Mouse (Mus musculus) bone marrow macrophage, adult 2 months (primary cell): ENCODE measurements around the gene Rhox7a. TPM values are rescaled to one million over a fixed set of nuclear protein-coding genes. Genes with fewer than 3 reads are reported as not detected.
"Not testable (repeated sequence)": the region's sequence is repeated elsewhere in the genome, so short reads cannot be mapped to it uniquely, and the experiment has no call there.

Experiments used
- H3K27ac ChIP-seq: 2 replicates; pipeline ENCODE4 v1.5.1; 2012; ENCODE audit warnings: low read depth, low read length; ENCODE audit not compliant: insufficient read depth
- H3K4me1 ChIP-seq: 2 replicates; pipeline ENCODE4 v1.6.1; 2012; ENCODE audit warnings: low read length; ENCODE audit not compliant: control insufficient read depth, insufficient read depth
- H3K4me3 ChIP-seq: 2 replicates; pipeline ENCODE4 v1.5.1; 2012; ENCODE audit warnings: mild to moderate bottlenecking, low read length, moderate library complexity; ENCODE audit not compliant: insufficient read depth
- CTCF ChIP-seq: IDR thresholded peaks from 2 replicates; pipeline ENCODE4 v1.5.1; 2012; ENCODE audit warnings: low read depth, mild to moderate bottlenecking, low read length, moderate library complexity
- POLR2A ChIP-seq: IDR thresholded peaks from 2 replicates; pipeline ENCODE4 v1.6.1; 2012; ENCODE audit warnings: mild to moderate bottlenecking, low read depth, low read length, borderline replicate concordance
- polyA plus RNA-seq: library from polyadenylated mRNA; stranded (reverse); fragments of >200 nt; gene quantifications from 2 replicates; pipeline ENCODE4 v1.2.4, GENCODE M21; 2012; ENCODE audit not compliant: missing spikeins, insufficient read depth, insufficient read length

The Rhox7a gene
- not detected in 2 replicates for polyA plus RNA-seq

DNA sequence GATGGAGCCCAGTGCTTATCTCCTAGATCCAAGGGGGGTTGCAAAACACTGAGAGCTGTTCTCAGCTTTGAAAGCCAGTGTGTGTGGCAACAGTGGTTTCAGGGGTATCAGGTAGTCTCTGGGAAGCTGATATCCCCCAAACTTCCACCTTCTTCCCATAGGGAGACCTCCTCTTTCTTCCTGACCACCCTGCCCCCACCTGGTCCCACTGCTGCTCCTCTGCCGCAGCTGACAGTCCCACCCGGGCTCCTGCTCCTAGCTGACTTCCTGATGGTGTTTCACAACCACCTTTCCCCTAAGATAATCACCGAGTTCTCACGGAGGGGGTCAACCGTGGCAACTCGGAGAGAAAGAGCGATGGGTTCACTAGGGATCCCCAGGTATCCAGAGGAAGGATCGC, at the start of gene Rhox7a:
Gene Rhox7a, plus strand, starts transcription at position 301 of the 400 bp plus-strand sequence.
- H3K4me1 ChIP-seq, H3K27ac ChIP-seq, H3K4me3 ChIP-seq: not testable (repeated sequence)

DNA sequence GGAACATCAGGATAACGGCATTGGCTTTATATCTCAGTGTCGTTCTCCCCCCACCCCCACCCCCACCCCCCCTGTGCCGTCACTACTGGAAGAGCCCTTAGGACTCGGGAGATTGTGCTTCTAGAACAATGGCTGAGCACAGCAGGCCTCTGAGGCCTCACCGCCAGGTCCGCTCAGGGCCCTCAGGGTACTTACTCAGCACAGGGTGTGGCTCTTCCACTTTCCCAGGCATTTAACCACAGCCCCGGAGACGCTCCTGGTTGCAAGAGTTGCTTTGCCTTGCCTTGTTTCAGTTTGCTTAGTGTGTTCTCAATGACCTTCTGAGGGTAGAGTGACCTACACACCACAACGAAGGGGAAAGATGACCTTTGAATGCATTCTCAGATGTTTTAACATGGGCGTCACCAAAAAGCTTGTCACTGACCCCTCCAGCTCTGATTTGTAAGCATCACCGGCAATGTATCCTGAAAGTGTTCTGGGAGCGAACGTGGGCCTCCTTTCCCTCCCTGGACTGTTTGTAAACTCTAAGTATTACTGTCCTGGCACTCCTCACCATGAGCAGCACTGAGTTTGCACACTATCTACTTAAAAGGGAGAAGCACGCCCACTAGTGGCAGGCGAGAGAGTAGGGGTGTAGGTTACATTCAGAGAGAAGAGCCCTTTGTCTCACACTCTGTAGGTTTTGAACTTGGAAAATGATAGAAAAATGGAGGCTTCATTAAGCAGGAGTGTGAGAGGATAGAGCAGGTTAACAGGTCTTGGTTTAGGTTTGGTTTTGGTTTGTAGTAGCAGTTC, 24.0 kb upstream of the Rhox7a start:
- no peak overlapping the region for H3K4me3 ChIP-seq
- TF ChIP-seq POLR2A (no peak), CTCF (no peak)
- H3K27ac ChIP-seq: no peak overlapping the region
- no peaks in the 10 kb centered on the region for H3K4me1 ChIP-seq

DNA sequence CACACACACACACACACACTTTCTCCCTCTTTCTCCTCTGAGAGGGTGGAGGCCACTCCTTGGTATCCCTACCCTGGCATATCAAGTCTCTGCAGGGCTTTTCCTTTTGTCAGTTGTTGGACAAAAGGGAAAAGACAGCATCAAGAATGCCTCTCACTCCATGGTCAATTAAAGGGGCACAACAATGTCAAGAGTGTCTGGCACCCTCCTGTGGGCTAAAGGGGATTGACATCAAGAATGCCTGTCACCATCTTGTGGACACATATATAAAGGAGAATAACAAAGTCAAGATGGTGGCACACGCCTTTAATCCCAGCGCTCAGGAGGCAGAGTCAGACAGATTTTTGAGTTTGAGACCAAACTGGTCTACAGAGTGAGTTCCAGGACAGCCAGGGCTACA, 22.1 kb upstream of the Rhox7a start:
- H3K27ac ChIP-seq: no peak overlapping the region
- TF ChIP-seq CTCF (no peak), POLR2A (no peak)
- no peak overlapping the region for H3K4me3 ChIP-seq
- no peaks in the 10 kb centered on the region for H3K4me1 ChIP-seq

DNA sequence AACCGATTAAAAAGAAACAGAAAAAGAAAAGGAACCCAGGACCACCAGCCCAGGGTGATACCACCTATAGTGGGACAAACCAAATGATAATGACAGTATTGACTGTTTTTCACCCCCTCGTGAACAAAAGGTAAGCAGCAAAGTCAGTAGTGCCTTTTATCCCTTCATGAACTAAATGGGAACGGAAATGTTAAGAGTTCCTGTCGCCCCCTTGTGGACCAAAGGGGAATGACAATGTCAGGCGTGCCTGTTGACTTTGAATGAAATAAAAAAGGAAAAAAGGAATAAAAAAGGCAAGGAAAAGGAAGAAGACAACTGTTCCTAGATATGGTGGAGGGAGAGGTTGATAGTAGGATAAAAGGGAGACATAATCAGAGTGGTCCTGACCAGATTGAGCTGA, 20.3 kb upstream of the Rhox7a start:
- TF ChIP-seq CTCF (no peak), POLR2A (no peak)
- Histone ChIP-seq H3K4me3 (no peak overlapping the region), H3K27ac (no peak overlapping the region), H3K4me1 (no peaks in the 10 kb centered on the region)

DNA sequence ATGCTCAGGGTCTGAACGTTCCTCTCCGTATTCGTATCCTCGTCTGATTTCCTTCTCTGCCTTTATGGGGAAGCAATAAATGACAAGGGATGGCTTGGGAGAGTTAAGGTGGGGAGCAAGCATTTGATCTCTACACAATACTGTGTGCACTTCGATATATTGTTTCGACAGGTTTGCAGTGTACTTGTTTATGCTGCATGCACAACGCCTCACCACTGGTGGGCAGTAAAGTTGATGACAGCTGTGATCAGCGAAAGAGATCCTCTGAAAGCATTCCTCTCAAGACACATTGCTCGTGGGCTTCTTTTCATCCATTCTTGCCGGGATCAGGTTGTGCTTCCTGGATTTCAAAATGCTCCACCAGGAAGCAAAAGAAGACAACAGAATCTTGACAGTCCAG, 15.8 kb upstream of the Rhox7a start:
- TF ChIP-seq CTCF (no peak), POLR2A (no peak)
- H3K27ac ChIP-seq: no peak overlapping the region
- no peak overlapping the region for H3K4me3 ChIP-seq
- no peaks in the 10 kb centered on the region for H3K4me1 ChIP-seq

DNA sequence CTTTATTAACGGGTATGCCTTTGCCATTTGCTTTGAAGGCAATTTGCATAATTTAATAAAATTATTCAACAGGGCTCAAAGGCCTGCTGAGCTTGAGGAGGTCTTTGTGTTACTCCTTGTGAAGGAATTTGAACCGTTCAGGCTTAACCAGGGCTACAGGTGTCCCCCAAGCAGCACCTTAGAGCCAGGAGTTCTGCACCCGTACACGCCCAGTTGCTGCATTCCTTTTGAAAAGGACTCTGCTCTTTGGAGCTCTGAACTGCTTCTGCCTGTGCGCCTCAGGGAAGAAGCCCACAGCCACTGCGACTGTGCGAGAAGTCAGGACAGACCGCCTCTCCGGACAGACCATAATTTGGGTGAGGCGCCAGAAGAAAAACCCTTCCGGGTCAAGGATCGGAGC, 4.9 kb upstream of the Rhox7a start, which contains the start of gene Rhox6:
Gene Rhox6, plus strand, starts transcription at position 301 of the 400 bp plus-strand sequence.
- not testable (repeated sequence) for H3K4me3 ChIP-seq, H3K4me1 ChIP-seq, H3K27ac ChIP-seq

DNA sequence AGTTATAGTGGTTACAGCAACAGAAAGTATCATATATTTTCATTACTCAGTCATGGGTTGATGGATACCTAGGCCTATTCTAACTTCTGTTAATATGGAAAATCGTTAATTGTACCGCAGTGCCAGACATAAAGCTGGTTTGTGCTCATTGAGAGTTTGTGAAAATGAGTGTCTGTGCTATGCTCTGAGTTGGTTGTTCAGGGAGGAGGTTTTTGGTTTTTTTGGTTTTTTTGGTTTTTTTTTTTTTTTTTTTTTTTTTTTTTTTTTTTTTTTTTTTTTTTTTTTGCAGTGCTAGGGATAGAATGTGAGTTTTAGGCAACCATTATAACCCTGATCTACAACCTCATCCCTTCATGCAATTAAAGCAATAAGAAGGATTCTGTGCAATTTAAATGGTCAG, 40.2 kb downstream of the Rhox7a start:
- Histone ChIP-seq H3K4me3 (no peak overlapping the region), H3K4me1 (no peaks in the 10 kb centered on the region), H3K27ac (no peak overlapping the region)
- TF ChIP-seq CTCF (no peak), POLR2A (no peak)

DNA sequence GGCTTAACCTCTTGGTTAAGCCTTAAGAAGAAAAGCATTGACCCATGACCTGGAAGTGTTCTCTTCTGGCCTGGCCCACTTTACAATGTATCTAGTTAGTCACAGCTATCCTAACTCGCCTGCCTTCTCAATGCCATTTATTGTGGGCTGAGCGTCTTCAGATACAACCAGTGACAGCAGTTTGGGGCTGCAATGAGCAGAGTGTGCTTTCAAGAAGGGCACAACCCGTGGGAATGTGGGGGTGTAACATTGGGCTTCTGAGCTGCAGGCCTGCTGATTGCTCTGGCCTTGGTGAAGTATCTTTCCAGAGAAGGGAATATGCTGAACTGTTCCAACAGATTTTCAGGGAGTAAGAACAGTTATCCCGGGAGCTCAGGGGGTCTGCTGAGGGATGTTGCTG, 47.4 kb downstream of the Rhox7a start, which contains the start of gene Rhox8:
Gene Rhox8, minus strand, starts transcription at position 101 of the 400 bp plus-strand sequence.
- TF ChIP-seq CTCF (no peak), POLR2A (no peak)
- H3K27ac ChIP-seq: no peak within 1 kb of the TSS
- no peaks in the 10 kb centered on the region for H3K4me1 ChIP-seq
- H3K4me3 ChIP-seq: no peak within 1 kb of the TSS

Other genes with a start within 250 kb of the Rhox7a start
- not detected in 2 replicates for gene Rhox4f, start 224.0 kb upstream of the Rhox7a start, polyA plus RNA-seq
- gene Rhox3g, start 203.1 kb upstream of the Rhox7a start, polyA plus RNA-seq: not detected in 2 replicates
- not detected in 2 replicates for gene Rhox2g, start 188.2 kb upstream of the Rhox7a start, polyA plus RNA-seq
- not detected in 2 replicates for gene Rhox4g, start 180.4 kb upstream of the Rhox7a start, polyA plus RNA-seq
- not detected in 2 replicates for gene Rhox3h, start 162.9 kb upstream of the Rhox7a start, polyA plus RNA-seq
- gene Rhox2h, start 158.4 kb upstream of the Rhox7a start, polyA plus RNA-seq: not detected in 2 replicates
- not detected in 2 replicates for gene Rhox5, start 26.8 kb upstream of the Rhox7a start, polyA plus RNA-seq
- not detected in 2 replicates for gene Rhox6, start 4.8 kb upstream of the Rhox7a start, polyA plus RNA-seq
- not detected in 2 replicates for gene Rhox8, start 47.3 kb downstream of the Rhox7a start, polyA plus RNA-seq
- gene Rhox7b, start 65.5 kb downstream of the Rhox7a start, polyA plus RNA-seq: not detected in 2 replicates
- gene Rhox9, start 70.1 kb downstream of the Rhox7a start, polyA plus RNA-seq: not detected in 2 replicates
- gene Btg1-ps1, start 187.1 kb downstream of the Rhox7a start, polyA plus RNA-seq: not detected in 2 replicates
- not detected in 2 replicates for gene Btg1-ps2, start 211.4 kb downstream of the Rhox7a start, polyA plus RNA-seq
- not detected in 2 replicates for gene Rhox10, start 234.8 kb downstream of the Rhox7a start, polyA plus RNA-seq